Mouse (Mus musculus) liver, embryonic 12.5 days (tissue): ENCODE measurements around the gene Ldlrap1. TPM values are rescaled to one million over a fixed set of nuclear protein-coding genes. Genes with fewer than 3 reads are reported as not detected.

ENCODE experiments used
- ATAC-seq: fragments of 200-750 bp; cut with Nextera tagmentation; 2 replicates; pipeline ENCODE4 v1.8.0; 2017; ENCODE audit warnings: moderate number of reproducible peaks, mild to moderate bottlenecking, moderate library complexity
- H3K27ac ChIP-seq: fragments of 300-500 bp; sonication (generic); 2 replicates; pipeline ENCODE4 v1.5.1; 2016; ENCODE audit warnings: mild to moderate bottlenecking
- H3K27me3 ChIP-seq: fragments of 300-500 bp; sonication (generic); replicated peaks from 2 replicates; pipeline ENCODE4 v1.6.1; 2016; ENCODE audit warnings: mild to moderate bottlenecking, moderate library complexity
- H3K36me3 ChIP-seq: fragments of 300-500 bp; sonication (generic); 2 replicates; pipeline ENCODE4 v1.6.1; 2016; ENCODE audit warnings: mild to moderate bottlenecking, moderate library complexity
- H3K4me1 ChIP-seq: fragments of 300-500 bp; sonication (generic); 2 replicates; pipeline ENCODE4 v1.6.1; 2016
- H3K4me2 ChIP-seq: fragments of 300-500 bp; sonication (generic); 2 replicates; pipeline ENCODE4 v1.6.1; 2016; ENCODE audit warnings: mild to moderate bottlenecking, moderate library complexity
- H3K4me3 ChIP-seq: fragments of 300-500 bp; sonication (generic); 2 replicates; pipeline ENCODE4 v1.5.1; 2016; ENCODE audit warnings: mild to moderate bottlenecking, moderate library complexity
- H3K9ac ChIP-seq: fragments of 300-500 bp; sonication (generic); 2 replicates; pipeline ENCODE4 v1.6.1; 2016; ENCODE audit warnings: mild to moderate bottlenecking, moderate library complexity
- H3K9me3 ChIP-seq: fragments of 300-500 bp; sonication (generic); replicated peaks from 2 replicates; pipeline ENCODE4 v1.6.1; 2016; ENCODE audit warnings: mild to moderate bottlenecking, moderate library complexity
- WGBS: fragments of 180-500 bp; shearing (Covaris S2); methylation state at CpG from one replicate; pipeline ENCODE4 v1.1.7; 2016; ENCODE audit not compliant: insufficient replicate concordance; 5-methylcytosine and 5-hydroxymethylcytosine counted together
- polyA plus RNA-seq: library from polyadenylated mRNA; unstranded; fragments of >200 nt; fragmentation: Nextera tagmentation; extraction: Ambion mirVana; gene quantifications from 2 replicates; pipeline ENCODE4 v1.2.1, GENCODE M21; 2016

Ldlrap1 gene
- polyA plus RNA-seq, 1 experiment from 2014 or later, result 28.2 TPM

- H3K4me1 ChIP-seq, result peaks cover 96% of the 10 kb centered on the region
Measured at GRCm38 (mm10) chr4:134758922-134759321, 8.9 kb downstream of the Ldlrap1 start.

GRCm38 (mm10) chr4:134758367-134758766 lies 9.5 kb downstream of the Ldlrap1 start:
- WGBS, result 67% methylated on average over 4 of the region's 4 CpGs
- Histone ChIP-seq H3K9ac (peak overlapping the region; percentile 39; the same call in 1 of the 2 replicates), H3K4me2 (peak overlapping the region; percentile 61), H3K36me3 (peaks cover 45% of the 10 kb centered on the region), H3K27ac (peak overlapping the region; percentile 89), H3K9me3 (no peaks in the 10 kb centered on the region), H3K4me1 (peaks cover 97% of the 10 kb centered on the region), H3K27me3 (no peaks in the 10 kb centered on the region), H3K4me3 (no peak overlapping the region)
- ATAC-seq, result no peak

More at GRCm38 (mm10) chr4:134758922-134759321, 8.9 kb downstream of the Ldlrap1 start:
- Histone ChIP-seq H3K36me3 (peaks cover 39% of the 10 kb centered on the region), H3K27me3 (no peaks in the 10 kb centered on the region), H3K4me2 (peak overlapping the region; percentile 61), H3K4me3 (peak overlapping the region; percentile 24), H3K9ac (peak overlapping the region; percentile 68), H3K27ac (peak overlapping the region; percentile 89), H3K9me3 (no peaks in the 10 kb centered on the region)
- WGBS, result 82% methylated on average over 14 of the region's 14 CpGs
- no peak for ATAC-seq

GRCm38 (mm10) chr4:134756953-134757352 lies 10.9 kb downstream of the Ldlrap1 start:
- Histone ChIP-seq H3K36me3 (peaks cover 59% of the 10 kb centered on the region), H3K27me3 (no peaks in the 10 kb centered on the region), H3K4me1 (peaks cover 97% of the 10 kb centered on the region), H3K9ac (no peak overlapping the region), H3K27ac (peak overlapping the region; percentile 55), H3K9me3 (no peaks in the 10 kb centered on the region), H3K4me2 (no peak overlapping the region), H3K4me3 (no peak overlapping the region)
- WGBS, result 69% methylated on average over 7 of the region's 7 CpGs
- no peak for ATAC-seq

- H3K36me3 ChIP-seq, result peaks cover 72% of the 10 kb centered on the region
- peak overlapping the region; percentile 87 for H3K27ac ChIP-seq
- no peak overlapping the region for H3K9ac ChIP-seq
- WGBS, result 74% methylated on average over 13 of the region's 13 CpGs
- peaks cover 97% of the 10 kb centered on the region for H3K4me1 ChIP-seq
- no peak overlapping the region for H3K4me2 ChIP-seq
- H3K9me3 ChIP-seq, result no peaks in the 10 kb centered on the region
- no peaks in the 10 kb centered on the region for H3K27me3 ChIP-seq
- ATAC-seq, result no peak
- no peak overlapping the region for H3K4me3 ChIP-seq
Measured at GRCm38 (mm10) chr4:134754941-134755340, 12.9 kb downstream of the Ldlrap1 start.

- no peak for ATAC-seq
- Histone ChIP-seq H3K36me3 (peaks cover 78% of the 10 kb centered on the region), H3K9ac (no peak overlapping the region), H3K27me3 (no peaks in the 10 kb centered on the region), H3K27ac (peak overlapping the region; percentile 87), H3K4me2 (0 out of 2 replicates have a peak overlapping the region, but pooled peaks have one; percentile 6), H3K4me3 (no peak overlapping the region), H3K9me3 (no peaks in the 10 kb centered on the region), H3K4me1 (peaks cover 97% of the 10 kb centered on the region)
- WGBS, result 33% methylated on average over 10 of the region's 10 CpGs
Measured at GRCm38 (mm10) chr4:134754371-134754770, 13.5 kb downstream of the Ldlrap1 start.

GRCm38 (mm10) chr4:134753516-134754261 lies 14.1 kb downstream of the Ldlrap1 start:
- Histone ChIP-seq H3K9ac (no peak overlapping the region; the same call in 1 of the 2 replicates), H3K9me3 (no peaks in the 10 kb centered on the region), H3K4me1 (peaks cover 97% of the 10 kb centered on the region), H3K4me2 (0 out of 2 replicates have a peak overlapping the region, but pooled peaks have one; percentile 6), H3K27ac (peak overlapping the region; percentile 87), H3K27me3 (no peaks in the 10 kb centered on the region), H3K36me3 (peaks cover 85% of the 10 kb centered on the region), H3K4me3 (no peak overlapping the region)
- ATAC-seq, result no peak
- 35% methylated on average over 17 of the region's 17 CpGs for WGBS

GRCm38 (mm10) chr4:134752911-134753426 lies 14.9 kb downstream of the Ldlrap1 start:
- peak overlapping the region; percentile 87 for H3K27ac ChIP-seq
- H3K9ac ChIP-seq, result peak overlapping the region; percentile 62

GRCm38 (mm10) chr4:134751682-134752380 lies 16.0 kb downstream of the Ldlrap1 start:
- H3K27ac ChIP-seq, result peak overlapping the region; percentile 87
- peak overlapping the region; percentile 19; the same call in 1 of the 2 replicates for H3K4me3 ChIP-seq
- 44% methylated on average over 18 of the region's 18 CpGs for WGBS
- peaks cover 94% of the 10 kb centered on the region for H3K36me3 ChIP-seq
- no peaks in the 10 kb centered on the region for H3K27me3 ChIP-seq
- peak; percentile 90 for ATAC-seq
- peak overlapping the region; percentile 62 for H3K9ac ChIP-seq
- H3K4me1 ChIP-seq, result peaks cover 88% of the 10 kb centered on the region
- H3K4me2 ChIP-seq, result peak overlapping the region; percentile 64
- H3K9me3 ChIP-seq, result no peaks in the 10 kb centered on the region

More at GRCm38 (mm10) chr4:134752911-134753426, 14.9 kb downstream of the Ldlrap1 start:
- H3K36me3 ChIP-seq, result peaks cover 92% of the 10 kb centered on the region
- no peaks in the 10 kb centered on the region for H3K9me3 ChIP-seq
- H3K4me3 ChIP-seq, result no peak overlapping the region
- WGBS, result 70% methylated on average over 11 of the region's 11 CpGs
- ATAC-seq, result no peak
- peaks cover 93% of the 10 kb centered on the region for H3K4me1 ChIP-seq
- H3K27me3 ChIP-seq, result no peaks in the 10 kb centered on the region
- H3K4me2 ChIP-seq, result 0 out of 2 replicates have a peak overlapping the region, but pooled peaks have one; percentile 64

- H3K36me3 ChIP-seq, result peaks cover 96% of the 10 kb centered on the region
- H3K27ac ChIP-seq, result peak overlapping the region; percentile 62
- no peak overlapping the region for H3K9ac ChIP-seq
- H3K9me3 ChIP-seq, result no peaks in the 10 kb centered on the region
- H3K4me3 ChIP-seq, result no peak overlapping the region
- no peak for ATAC-seq
- H3K4me2 ChIP-seq, result no peak overlapping the region
- WGBS, result 79% methylated on average over 6 of the region's 6 CpGs
- peaks cover 88% of the 10 kb centered on the region for H3K4me1 ChIP-seq
- H3K27me3 ChIP-seq, result no peaks in the 10 kb centered on the region
Measured at GRCm38 (mm10) chr4:134750825-134751224, 17.0 kb downstream of the Ldlrap1 start.

GRCm38 (mm10) chr4:134750263-134750662 lies 17.6 kb downstream of the Ldlrap1 start:
- Histone ChIP-seq H3K4me1 (peaks cover 87% of the 10 kb centered on the region), H3K36me3 (peaks cover 96% of the 10 kb centered on the region)

GRCm38 (mm10) chr4:134749301-134750030 lies 18.4 kb downstream of the Ldlrap1 start:
- H3K9ac ChIP-seq, result no peak overlapping the region
- H3K27ac ChIP-seq, result peak overlapping the region; percentile 62
- H3K4me3 ChIP-seq, result no peak overlapping the region
- H3K4me2 ChIP-seq, result no peak overlapping the region
- H3K9me3 ChIP-seq, result no peaks in the 10 kb centered on the region
- peak; percentile 17; the same call in 1 of the 2 replicates for ATAC-seq
- H3K36me3 ChIP-seq, result peaks cover 96% of the 10 kb centered on the region
- H3K27me3 ChIP-seq, result no peaks in the 10 kb centered on the region
- H3K4me1 ChIP-seq, result peaks cover 79% of the 10 kb centered on the region
- WGBS, result 53% methylated on average over 21 of the region's 21 CpGs

More at GRCm38 (mm10) chr4:134750263-134750662, 17.6 kb downstream of the Ldlrap1 start:
- 67% methylated on average over 5 of the region's 5 CpGs for WGBS
- Histone ChIP-seq H3K9me3 (no peaks in the 10 kb centered on the region), H3K9ac (no peak overlapping the region), H3K4me2 (no peak overlapping the region), H3K27me3 (no peaks in the 10 kb centered on the region), H3K4me3 (no peak overlapping the region), H3K27ac (peak overlapping the region; percentile 62)
- no peak for ATAC-seq
